Mouse (Mus musculus): ENCODE results near the gene Wbp11.

The Wbp11 gene

GRCm38 (mm10) chr6:136835352-136835751, 7.3 kb upstream of the Wbp11 start, which contains the start of gene Smco3:
Smco3 (minus strand) TSS chr6:136835452.
- DNase-seq = no peak

DNA sequence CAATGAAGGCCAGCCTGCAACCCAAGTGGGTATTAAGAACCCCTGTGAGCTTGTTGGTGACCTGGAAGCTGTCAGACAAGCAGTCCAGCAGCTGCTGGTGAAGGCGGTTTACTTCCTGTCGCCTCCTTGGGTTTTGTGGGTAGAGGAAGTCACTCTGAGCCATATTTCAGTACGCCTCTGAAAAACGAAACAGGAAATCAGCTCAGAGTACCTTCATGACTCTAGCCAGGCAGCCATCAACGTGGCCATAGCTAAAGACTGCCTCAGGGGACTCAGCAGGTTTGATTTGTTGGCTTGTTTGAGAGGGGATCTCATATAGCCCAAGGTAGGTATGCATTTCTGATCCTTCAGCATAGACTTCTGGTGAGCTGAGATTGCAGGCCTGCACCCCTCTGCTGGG, 3.7 kb upstream of the Wbp11 start:
- no peak for DNase-seq

DNA sequence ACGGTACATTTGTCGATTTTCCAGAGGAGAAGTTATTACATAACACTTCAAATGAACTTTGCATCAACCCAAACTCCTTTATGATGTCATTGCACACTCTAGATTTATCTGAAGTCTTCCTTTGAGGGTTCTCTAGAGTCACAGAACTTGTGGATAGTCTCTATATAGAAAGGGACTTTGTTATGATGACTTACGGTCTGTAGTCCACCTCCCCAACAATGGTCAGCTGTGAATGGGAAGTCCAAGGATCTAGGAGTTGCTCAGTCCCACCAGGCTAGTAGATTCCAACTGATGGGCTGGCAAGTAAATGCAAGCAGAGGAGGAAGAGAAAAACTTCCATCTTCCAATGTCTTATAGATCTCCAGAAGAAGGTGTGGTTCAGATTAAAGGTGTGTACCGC, 648 bp upstream of the Wbp11 start:
- no peak for DNase-seq

- DNase-seq = no peak
Measured at GRCm38 (mm10) chr6:136827516-136827880, 535 bp downstream of the Wbp11 start, which contains the start of gene BC049715. BC049715 (plus strand) TSS chr6:136827626.

DNA sequence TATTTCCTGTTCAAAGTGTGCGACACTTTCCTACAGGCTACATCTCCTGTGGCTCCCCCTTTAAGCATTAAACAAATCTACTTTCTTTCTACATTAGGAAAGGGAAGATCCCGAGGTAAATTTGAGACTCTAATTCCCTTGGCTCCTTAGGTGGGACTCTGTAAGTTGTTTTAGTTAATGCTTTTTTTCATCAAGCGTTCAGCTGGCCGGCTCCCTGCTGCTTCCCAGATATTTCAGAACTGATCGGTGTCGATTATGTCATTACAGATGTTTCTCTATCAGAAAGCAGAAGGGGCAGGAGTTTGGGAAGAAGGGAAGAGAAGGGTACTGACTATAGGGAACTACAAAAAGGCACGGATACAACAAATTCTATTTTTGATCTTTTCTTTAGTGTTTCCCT, 917 bp downstream of the Wbp11 start:
- DNase-seq = no peak

- no peak for DNase-seq
Measured at GRCm38 (mm10) chr6:136824987-136825386, 3.0 kb downstream of the Wbp11 start.

- no peak for DNase-seq
Measured at GRCm38 (mm10) chr6:136821086-136821485, 6.9 kb downstream of the Wbp11 start.

- DNase-seq = no peak
Measured at GRCm38 (mm10) chr6:136820381-136820780, 7.7 kb downstream of the Wbp11 start.

DNA sequence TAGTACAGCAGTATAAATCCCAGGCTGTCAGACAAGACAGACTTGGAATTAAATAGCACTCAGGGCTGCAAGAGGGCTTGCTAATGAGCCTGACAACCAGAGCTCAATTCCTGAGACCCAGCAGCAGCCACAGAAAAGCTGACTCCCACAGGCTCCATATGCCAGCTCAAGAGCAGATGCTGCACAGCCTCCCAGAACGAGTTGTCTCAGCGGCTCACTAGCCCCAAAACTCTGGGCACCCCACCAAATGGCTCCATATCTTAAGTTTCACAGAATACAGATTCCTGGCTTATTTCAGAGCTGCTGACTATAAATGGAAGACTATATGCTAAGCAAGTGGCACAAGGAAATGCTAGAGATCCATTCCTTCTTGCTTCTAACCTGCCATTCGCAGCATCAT, 10.5 kb downstream of the Wbp11 start:
- no peak for DNase-seq

GRCm38 (mm10) chr6:136816826-136817225, 11.2 kb downstream of the Wbp11 start:
- DNase-seq = no peak

GRCm38 (mm10) chr6:136815381-136815780, 12.7 kb downstream of the Wbp11 start:
- no peak for DNase-seq

GRCm38 (mm10) chr6:136813117-136813516, 14.9 kb downstream of the Wbp11 start:
- peak; percentile 44 to 53 for DNase-seq

DNA sequence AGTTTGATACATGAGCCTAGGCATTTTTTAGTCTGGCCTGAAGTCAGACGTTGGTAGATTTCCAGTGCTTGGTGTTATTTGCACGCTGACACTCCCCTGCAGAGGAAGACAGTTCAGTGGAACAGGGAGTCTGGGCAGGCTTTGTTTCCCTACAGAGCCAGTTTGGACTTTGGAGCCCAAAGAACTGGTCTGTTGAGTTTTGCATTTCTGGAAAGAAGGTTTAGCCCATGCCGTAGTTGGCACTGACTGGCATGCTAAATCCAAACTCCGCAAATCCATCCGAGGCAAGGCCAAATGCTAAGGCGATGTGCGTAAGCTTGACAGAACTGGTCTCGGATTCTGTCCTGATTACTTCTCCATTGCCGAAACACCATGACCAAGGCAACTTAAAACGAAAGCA, 16.8 kb downstream of the Wbp11 start:
- no peak for DNase-seq

DNA sequence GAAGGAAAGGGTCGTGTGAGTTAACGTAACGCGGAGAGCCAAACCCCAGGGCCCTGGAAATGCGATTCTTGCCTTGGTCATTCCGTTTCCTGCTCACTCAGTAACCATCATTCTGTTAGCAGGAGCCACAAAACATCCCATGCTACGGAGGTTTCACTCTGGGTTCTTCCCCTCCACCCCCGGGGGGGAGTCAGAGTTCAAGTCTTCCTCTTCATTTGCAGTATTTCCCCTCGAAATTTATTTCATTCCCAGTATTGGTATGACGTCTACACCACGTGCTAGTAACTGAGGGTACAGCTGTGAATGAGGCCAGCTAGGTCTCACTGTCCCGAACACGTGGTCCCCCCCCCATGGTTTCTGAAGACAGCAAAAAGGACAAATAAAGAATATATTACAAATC, 18.4 kb downstream of the Wbp11 start:
- DNase-seq = no peak

DNA sequence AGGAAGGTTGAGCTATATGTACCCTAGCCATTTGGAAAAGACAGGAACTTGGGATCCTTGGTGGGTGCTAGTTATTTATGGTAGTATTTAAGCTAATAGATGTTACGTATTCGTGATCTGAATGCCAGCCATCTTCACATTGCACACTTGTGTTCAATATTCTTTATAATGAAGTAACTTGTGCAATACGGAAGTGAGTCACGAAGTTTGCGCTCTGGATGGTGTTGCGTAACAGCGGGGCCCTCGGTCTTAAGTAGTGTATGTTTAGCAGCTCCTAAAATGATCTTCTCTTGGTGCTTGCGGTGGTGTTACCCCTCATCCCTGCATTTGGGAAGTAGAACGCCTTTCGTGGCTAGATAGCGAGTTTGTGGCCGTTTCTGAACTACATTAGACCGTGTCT, 19.0 kb downstream of the Wbp11 start:
- peak; percentile 76 to 80 for DNase-seq

DNA sequence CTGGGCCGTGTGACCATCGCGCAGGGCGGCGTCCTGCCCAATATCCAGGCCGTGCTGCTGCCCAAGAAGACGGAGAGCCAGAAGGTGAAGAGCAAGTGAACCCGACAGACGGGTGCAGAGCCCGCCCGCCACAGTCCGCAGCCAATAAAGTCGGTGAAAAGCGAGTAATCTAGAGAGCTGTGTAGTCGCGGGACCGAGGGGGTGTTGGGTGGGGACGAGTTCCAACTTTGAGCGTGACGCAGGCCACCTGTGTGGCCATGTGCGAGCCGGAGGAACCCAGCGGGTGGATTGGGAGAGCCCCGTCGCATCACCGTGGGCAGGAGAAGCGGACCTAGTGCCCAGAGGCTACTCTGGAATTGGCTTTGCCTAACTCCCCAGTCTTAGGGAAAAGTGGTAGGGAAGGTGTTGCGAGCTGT, 19.4 kb downstream of the Wbp11 start:
- DNase-seq = peak in 1 of 2 experiments; percentile 54

GRCm38 (mm10) chr6:136808014-136808417, 20.0 kb downstream of the Wbp11 start, which contains the start of gene H2afj:
H2afj (plus strand) TSS chr6:136808244.
- DNase-seq = peak; percentile 99

GRCm38 (mm10) chr6:136807395-136808013, 20.5 kb downstream of the Wbp11 start:
- no peak for DNase-seq

GRCm38 (mm10) chr6:136806819-136807218, 21.2 kb downstream of the Wbp11 start:
- peak; percentile 60 to 66 for DNase-seq

DNA sequence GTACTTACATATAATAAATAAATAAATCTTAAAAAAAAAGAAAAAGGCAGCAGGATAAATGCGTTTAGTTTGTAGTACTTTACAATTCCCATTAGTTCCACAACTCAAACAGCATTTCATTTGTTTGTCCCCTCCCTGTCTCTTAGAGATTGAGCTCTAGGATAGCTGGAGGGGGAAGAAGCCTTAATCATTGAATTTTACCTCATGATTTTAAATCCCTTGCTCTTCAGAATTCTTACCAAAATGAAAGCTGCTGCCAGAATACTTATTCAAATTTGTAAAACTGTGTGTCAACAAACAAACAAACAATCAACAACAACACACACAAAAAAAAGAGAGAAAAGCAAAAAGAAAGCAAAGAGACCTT, 22.6 kb downstream of the Wbp11 start:
- no peak for DNase-seq

GRCm38 (mm10) chr6:136804705-136805408, 23.2 kb downstream of the Wbp11 start:
- DNase-seq = no peak

GRCm38 (mm10) chr6:136803739-136804633, 24.0 kb downstream of the Wbp11 start, which contains the start of gene Hist4h4:
Hist4h4 (minus strand) TSS chr6:136804415.
- peak; percentile 95 to 98 for DNase-seq

GRCm38 (mm10) chr6:136803093-136803738, 24.8 kb downstream of the Wbp11 start:
- DNase-seq = no peak

Data from lung, postnatal 4 days (tissue).